Mouse (Mus musculus) lung, embryonic 14.5 days (tissue): Measurements from ENCODE around the gene Tmem88b. TPM values are rescaled to one million over a fixed set of nuclear protein-coding genes. Genes with fewer than 3 reads are reported as not detected.

Experiments used
- ATAC-seq: fragments of 200-750 bp; cut with Nextera tagmentation; 2 replicates; pipeline ENCODE4 v1.8.0; 2017; ENCODE audit warnings: mild to moderate bottlenecking, moderate TSS enrichment, moderate library complexity; ENCODE audit not compliant: insufficient read depth
- DNase-seq: peaks from one replicate; pipeline ENCODE4 v3.0.0-alpha.2; 2015
- H3K27ac ChIP-seq: fragments of 300-500 bp; sonication (generic); 2 replicates; pipeline ENCODE4 v1.5.1; 2014; ENCODE audit warnings: low read depth, mild to moderate bottlenecking, moderate library complexity
- H3K27me3 ChIP-seq: fragments of 300-500 bp; sonication (generic); 2 replicates; pipeline ENCODE4 v1.6.1; 2014; ENCODE audit warnings: low read length, control low read depth; ENCODE audit not compliant: insufficient read depth
- H3K36me3 ChIP-seq: fragments of 300-500 bp; sonication (generic); 2 replicates; pipeline ENCODE4 v1.6.1; 2014; ENCODE audit warnings: control low read depth; ENCODE audit not compliant: insufficient read depth
- H3K4me1 ChIP-seq: fragments of 300-500 bp; sonication (generic); 2 replicates; pipeline ENCODE4 v1.6.1; 2014; ENCODE audit warnings: antibody characterized with exemption, control low read depth; ENCODE audit not compliant: insufficient read depth
- H3K4me2 ChIP-seq: fragments of 300-500 bp; sonication (generic); 2 replicates; pipeline ENCODE4 v1.6.1; 2014; ENCODE audit warnings: mild to moderate bottlenecking
- H3K4me3 ChIP-seq: fragments of 300-500 bp; sonication (generic); 2 replicates; pipeline ENCODE4 v1.5.1; 2014; ENCODE audit warnings: low read depth, low read length
- H3K9ac ChIP-seq: fragments of 300-500 bp; sonication (generic); 2 replicates; pipeline ENCODE4 v1.6.1; 2014
- H3K9me3 ChIP-seq: fragments of 300-500 bp; sonication (generic); 2 replicates; pipeline ENCODE4 v1.6.1; 2016; ENCODE audit warnings: low read depth, low read length, control low read depth
- CTCF ChIP-seq: IDR thresholded peaks from 2 replicates; pipeline ENCODE4 v1.5.1; 2016; ENCODE audit warnings: antibody characterized with exemption, low read depth
- WGBS: fragments of 180-500 bp; shearing (Covaris S2); extraction: QIAGEN DNeasy Blood & Tissue Kit; methylation state at CpG from one replicate; pipeline ENCODE4 v1.1.7; 2014; 5-methylcytosine and 5-hydroxymethylcytosine counted together
- polyA plus RNA-seq: library from polyadenylated mRNA; unstranded; fragments of >200 nt; fragmentation: Nextera tagmentation; extraction: Ambion mirVana; gene quantifications from 2 replicates; pipeline ENCODE4 v1.2.1, GENCODE M21; 2014

Tmem88b gene
- polyA plus RNA-seq, 1 experiment from 2014 or later: 0.12 TPM

DNA sequence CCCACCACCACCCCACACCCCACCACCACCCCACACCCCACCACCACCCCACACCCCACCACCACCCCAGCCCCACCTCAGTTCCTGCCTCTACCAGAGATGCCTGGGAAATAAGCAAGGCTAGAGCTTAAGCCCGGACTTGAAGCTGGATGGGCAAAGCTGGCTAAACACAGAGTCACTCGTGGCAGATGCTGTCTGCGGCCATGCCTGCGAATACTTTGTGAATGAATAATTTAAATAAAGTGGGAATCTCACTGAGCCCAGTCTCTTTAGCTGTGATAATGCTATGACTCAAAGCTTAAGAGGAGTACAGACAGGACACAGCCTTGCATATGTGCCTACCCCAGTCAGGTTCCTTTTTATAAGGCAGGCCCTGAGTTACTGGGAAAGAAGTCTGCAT, 6.2 kb downstream of the Tmem88b start:
- Histone ChIP-seq H3K9me3 (no peaks in the 10 kb centered on the region), H3K4me3 (no peak overlapping the region), H3K9ac (no peak overlapping the region), H3K27ac (no peak overlapping the region), H3K36me3 (no peaks in the 10 kb centered on the region), H3K4me1 (peaks cover 33% of the 10 kb centered on the region), H3K4me2 (no peak overlapping the region), H3K27me3 (no peaks in the 10 kb centered on the region)
- TF ChIP-seq CTCF: no peak
- DNase-seq (no peak), ATAC-seq (no peak)
- 76% methylated on average over 4 of the region's 4 CpGs for WGBS

DNA sequence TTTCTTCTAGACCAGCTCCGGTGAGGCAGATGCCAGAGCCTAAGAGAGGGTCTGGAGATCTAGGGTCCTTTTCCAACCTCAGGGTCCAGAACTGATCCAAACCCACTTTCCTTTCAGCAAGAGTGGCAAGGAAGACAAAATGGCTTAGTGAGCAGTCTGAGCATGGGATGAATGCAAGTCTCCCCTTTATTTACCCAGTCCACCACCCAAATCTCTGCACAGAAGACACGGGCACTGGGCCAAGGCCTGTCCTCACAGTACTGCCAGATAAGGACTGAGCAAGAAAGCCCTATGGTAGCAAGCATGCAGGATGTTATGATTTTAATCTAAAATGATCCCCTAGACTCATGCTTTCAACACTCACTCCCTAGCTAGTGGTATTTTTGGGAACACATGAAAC, 7.9 kb downstream of the Tmem88b start:
- H3K9me3 ChIP-seq: no peaks in the 10 kb centered on the region
- H3K9ac ChIP-seq: no peak overlapping the region
- DNase-seq: peak; percentile 59
- no peaks in the 10 kb centered on the region for H3K36me3 ChIP-seq
- WGBS: 62% methylated on average over 2 of the region's 2 CpGs
- H3K4me2 ChIP-seq: no peak overlapping the region
- no peak for TF ChIP-seq CTCF
- peaks cover 10% of the 10 kb centered on the region for H3K27me3 ChIP-seq
- H3K4me3 ChIP-seq: no peak overlapping the region
- peaks cover 30% of the 10 kb centered on the region for H3K4me1 ChIP-seq
- ATAC-seq: no peak
- peak overlapping the region; percentile 50; the same call in 1 of the 2 replicates for H3K27ac ChIP-seq

DNA sequence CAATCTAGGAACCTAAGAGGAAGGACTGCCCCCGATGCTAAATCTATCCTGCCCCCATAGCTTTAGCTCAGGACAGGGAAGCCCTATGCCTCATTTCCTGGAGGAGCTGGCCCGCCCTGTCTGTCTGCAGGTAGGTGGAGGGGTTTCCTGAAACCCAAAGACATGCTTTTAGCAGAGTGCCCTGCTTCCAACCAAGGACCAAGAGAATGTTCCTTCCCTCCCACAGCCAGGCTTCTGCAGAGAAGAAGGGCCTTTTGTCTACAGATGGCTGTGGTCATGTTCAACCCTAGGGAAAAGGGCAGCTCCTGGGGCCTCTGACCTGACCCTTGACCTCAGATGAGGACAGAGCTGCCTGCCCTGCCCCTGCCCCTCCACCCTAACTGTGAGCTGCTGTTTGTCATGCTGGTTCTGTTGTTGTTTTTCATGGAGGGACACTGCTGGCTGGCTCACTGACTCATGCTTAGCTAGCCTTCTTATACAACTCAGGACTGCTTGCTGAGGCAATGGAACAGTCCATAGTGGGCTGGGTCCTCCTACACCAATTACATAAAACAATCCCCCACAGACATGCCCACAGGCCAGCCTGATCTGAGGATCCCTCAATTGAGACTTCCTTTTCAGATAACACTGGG, 8.9 kb downstream of the Tmem88b start:
- Histone ChIP-seq H3K9me3 (no peaks in the 10 kb centered on the region), H3K27me3 (peaks cover 11% of the 10 kb centered on the region), H3K36me3 (no peaks in the 10 kb centered on the region), H3K9ac (no peak overlapping the region), H3K27ac (no peak overlapping the region), H3K4me1 (peaks cover 30% of the 10 kb centered on the region), H3K4me2 (no peak overlapping the region), H3K4me3 (no peak overlapping the region)
- TF ChIP-seq CTCF: no peak
- 45% methylated on average over 2 of the region's 2 CpGs for WGBS
- DNase-seq: peak; percentile 47
- ATAC-seq: no peak

DNA sequence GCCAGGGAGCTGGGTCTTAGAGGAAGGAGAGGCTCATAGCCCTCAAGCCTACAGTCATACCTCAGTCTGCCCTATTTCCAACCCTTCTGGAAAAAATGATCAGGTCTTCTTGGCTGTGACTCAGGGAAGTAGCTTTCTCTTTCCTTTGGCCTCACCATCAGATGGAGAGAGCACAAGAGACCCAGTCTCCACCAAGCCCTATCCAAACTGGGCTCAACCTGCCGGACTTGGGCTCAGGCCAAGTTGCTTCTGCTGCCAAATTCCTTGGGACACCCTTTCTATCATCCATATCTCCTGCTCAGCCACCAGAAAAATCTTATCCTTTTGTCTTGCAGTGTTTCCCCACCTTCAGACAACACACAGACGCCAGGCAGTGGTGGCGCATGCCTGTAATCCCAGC, 9.8 kb downstream of the Tmem88b start:
- H3K27ac ChIP-seq: peak overlapping the region; percentile 69
- WGBS: 55% methylated on average over 3 of the region's 3 CpGs

DNA sequence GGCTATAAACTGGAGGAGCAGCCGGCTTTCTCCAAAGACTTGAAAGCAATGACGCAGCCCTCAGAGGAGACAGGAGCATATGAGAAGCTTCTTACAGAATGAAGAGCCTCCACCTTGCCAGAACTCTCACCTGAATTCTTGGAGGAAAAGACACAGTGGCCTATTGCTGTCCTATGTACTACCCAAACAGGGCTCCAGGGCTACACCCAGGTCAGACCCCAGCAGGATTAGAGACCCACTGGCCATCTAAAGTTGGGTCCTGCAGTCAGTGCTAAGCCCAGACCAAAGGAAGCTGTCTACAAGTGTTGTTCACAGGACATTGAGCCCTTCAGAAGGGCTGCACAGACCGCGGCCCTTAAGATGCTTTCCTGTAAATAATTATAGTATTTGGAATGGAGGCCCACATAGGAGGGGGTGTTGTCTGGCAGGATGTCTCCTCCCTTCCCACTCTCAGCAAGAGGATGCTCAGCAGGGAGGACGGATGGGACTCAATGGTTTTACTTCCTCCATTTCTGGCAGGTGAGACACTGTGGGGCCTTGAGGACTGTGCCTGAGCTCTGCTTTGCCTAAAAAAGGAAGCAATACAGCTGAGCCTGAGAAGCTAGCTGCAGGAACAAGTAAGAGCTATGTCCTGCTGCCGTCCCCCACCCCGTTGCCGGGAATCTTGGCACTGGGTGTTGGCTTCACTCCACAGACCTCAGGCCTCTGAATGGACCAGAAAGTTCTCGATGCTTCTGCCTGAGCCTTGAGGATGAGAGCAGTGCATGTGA, 10.5 kb downstream of the Tmem88b start:
- peak; percentile 73 for DNase-seq

More for the DNA sequence above, 9.8 kb downstream of the Tmem88b start:
- no peaks in the 10 kb centered on the region for H3K9me3 ChIP-seq
- H3K4me1 ChIP-seq: peaks cover 27% of the 10 kb centered on the region
- H3K36me3 ChIP-seq: no peaks in the 10 kb centered on the region
- no peak for TF ChIP-seq CTCF
- no peak overlapping the region for H3K4me3 ChIP-seq
- peaks cover 14% of the 10 kb centered on the region for H3K27me3 ChIP-seq
- H3K9ac ChIP-seq: no peak overlapping the region
- peak; percentile 75 for DNase-seq
- no peak overlapping the region for H3K4me2 ChIP-seq
- ATAC-seq: no peak

DNA sequence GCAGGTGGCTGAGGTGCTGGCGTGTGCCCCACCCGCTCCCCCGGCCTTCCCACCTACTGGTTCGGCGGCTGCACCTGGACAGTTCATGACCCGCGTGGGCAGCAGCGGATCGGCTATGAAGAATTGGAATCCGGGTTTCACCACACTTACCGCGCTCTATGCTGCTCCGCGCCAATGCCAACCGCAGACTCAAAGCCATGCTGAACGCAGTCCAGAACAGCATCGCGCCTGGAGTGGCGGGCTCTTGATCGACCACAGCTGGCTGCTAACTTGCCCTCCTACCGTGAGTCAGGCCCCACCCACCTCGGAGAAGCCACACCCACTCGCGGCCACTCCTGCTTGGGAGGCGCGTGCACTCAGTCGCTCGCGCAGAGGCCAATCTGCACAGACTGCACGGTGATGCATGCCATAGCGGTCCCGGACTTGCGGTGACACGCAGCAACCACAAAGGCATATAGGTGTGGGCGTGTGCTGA, 11.4 kb downstream of the Tmem88b start, which contains the start of gene Vwa1:
TSS of gene Vwa1 (minus strand) at position 419 of the 475 bp plus-strand sequence.
- under 1% methylated on average over 35 of the region's 35 CpGs for WGBS
- Histone ChIP-seq H3K27ac (peak within 1 kb of the TSS; percentile 69), H3K9me3 (no peaks in the 10 kb centered on the region), H3K4me2 (peak within 1 kb of the TSS; percentile 73), H3K9ac (no peak within 1 kb of the TSS), H3K4me3 (peak within 1 kb of the TSS; percentile 36), H3K27me3 (peaks cover 14% of the 10 kb centered on the region), H3K4me1 (peaks cover 32% of the 10 kb centered on the region), H3K36me3 (no peaks in the 10 kb centered on the region)
- TF ChIP-seq CTCF: no peak
- peak; percentile 73 for ATAC-seq
- DNase-seq: peak; percentile 94

More for the DNA sequence above, 10.5 kb downstream of the Tmem88b start:
- peaks cover 30% of the 10 kb centered on the region for H3K4me1 ChIP-seq
- no peaks in the 10 kb centered on the region for H3K36me3 ChIP-seq
- H3K9ac ChIP-seq: no peak overlapping the region
- TF ChIP-seq CTCF: no peak
- H3K27ac ChIP-seq: peak overlapping the region; percentile 69
- peak overlapping the region; percentile 73 for H3K4me2 ChIP-seq
- peaks cover 14% of the 10 kb centered on the region for H3K27me3 ChIP-seq
- no peaks in the 10 kb centered on the region for H3K9me3 ChIP-seq
- WGBS: 32% methylated on average over 9 of the region's 9 CpGs
- ATAC-seq: 0 out of 2 replicates have a peak, but pooled peaks have one; percentile 7
- H3K4me3 ChIP-seq: peak overlapping the region; percentile 36
